Mouse (Mus musculus): ENCODE results near the gene Klhl5. TPM values are rescaled to one million over a fixed set of nuclear protein-coding genes. Genes with fewer than 3 reads are reported as not detected.

The Klhl5 gene
- total RNA-seq, 4 experiments from 2014 or later = 38.4 to 43.1 (median 40.7) TPM

- DNase-seq (ENCODE audit: low spot score in 2 of 2) = no peak
Measured at GRCm38 (mm10) chr5:65182268-65182667, 74.9 kb downstream of the Klhl5 start.

GRCm38 (mm10) chr5:65191601-65192000 lies 84.3 kb downstream of the Klhl5 start:
- DNase-seq (ENCODE audit: low spot score in 2 of 2) = peak in 1 of 2 experiments; percentile 27

- peak in 1 of 2 experiments; percentile 62 for DNase-seq (ENCODE audit: low spot score in 2 of 2)
Measured at GRCm38 (mm10) chr5:65194441-65194840, 87.1 kb downstream of the Klhl5 start.

- peak; percentile 91 to 100 for DNase-seq (ENCODE audit: low spot score in 2 of 2)
Measured at GRCm38 (mm10) chr5:65199346-65200128, 92.2 kb downstream of the Klhl5 start, which contains the start of gene Wdr19. Gene Wdr19, plus strand, starts transcription at chr5:65199696.

- DNase-seq (ENCODE audit: low spot score in 2 of 2) = no peak
Measured at GRCm38 (mm10) chr5:65204726-65205125, 97.4 kb downstream of the Klhl5 start.

- no peak for DNase-seq (ENCODE audit: low spot score in 2 of 2)
Measured at GRCm38 (mm10) chr5:65213321-65213720, 106.0 kb downstream of the Klhl5 start.

Other genes with a start within 250 kb of the Klhl5 start
- under 1 TPM; 0.13 to 0.89 (median 0.62) TPM for gene Tlr1, start 174.0 kb upstream of the Klhl5 start, total RNA-seq (2022)
- gene Tlr6, start 147.4 kb upstream of the Klhl5 start, total RNA-seq (2022) = 1 to 10 TPM; 1.5 to 2.8 (median 1.5) TPM
- gene Fam114a1, start 137.5 kb upstream of the Klhl5 start, total RNA-seq (2022) = 1 to 10 TPM; 5.9 to 8.2 (median 7.6) TPM
- gene Tmem156, start 15.4 kb upstream of the Klhl5 start, total RNA-seq (2022) = under 1 TPM; 0.58 to 0.82 (median 0.59) TPM
- gene Wdr19, start 92.2 kb downstream of the Klhl5 start, total RNA-seq (2022) = 10 to 100 TPM; 20.5 to 23.6 (median 22.8) TPM
- gene Rfc1, start 228.1 kb downstream of the Klhl5 start, total RNA-seq (2022) = 10 to 100 TPM; 28.0 to 34.6 (median 33.8) TPM
- gene Klb, start 240.8 kb downstream of the Klhl5 start, total RNA-seq (2022) = 1 to 10 TPM in 1 of 4 experiments, under 1 TPM in 3; 0.26 to 1.1 (median 0.59) TPM